Mouse (Mus musculus) limb, embryonic 10.5 days (tissue): Measurements from ENCODE around the gene Csmd2. TPM values are rescaled to one million over a fixed set of nuclear protein-coding genes. Genes with fewer than 3 reads are reported as not detected.

Experiments
- DNase-seq: peaks from one replicate; pipeline ENCODE4 v3.0.0-alpha.2; 2017; ENCODE audit warnings: low spot score
- H3K27ac ChIP-seq: fragments of 300-500 bp; sonication (generic); 2 replicates; pipeline ENCODE4 v1.5.1; 2016; ENCODE audit warnings: mild to moderate bottlenecking
- H3K27me3 ChIP-seq: fragments of 300-500 bp; sonication (generic); 2 replicates; pipeline ENCODE4 v1.6.1; 2016; ENCODE audit warnings: low read depth, mild to moderate bottlenecking; ENCODE audit not compliant: poor library complexity, severe bottlenecking
- H3K36me3 ChIP-seq: fragments of 300-500 bp; sonication (generic); 2 replicates; pipeline ENCODE4 v1.6.1; 2016; ENCODE audit warnings: mild to moderate bottlenecking, moderate library complexity
- H3K4me1 ChIP-seq: fragments of 300-500 bp; sonication (generic); 2 replicates; pipeline ENCODE4 v1.6.1; 2016
- H3K4me3 ChIP-seq: fragments of 300-500 bp; sonication (generic); 2 replicates; pipeline ENCODE4 v1.5.1; 2016; ENCODE audit warnings: mild to moderate bottlenecking, moderate library complexity
- H3K9me3 ChIP-seq: fragments of 300-500 bp; sonication (generic); replicated peaks from 2 replicates; pipeline ENCODE4 v1.6.1; 2016; ENCODE audit warnings: mild to moderate bottlenecking
- WGBS: fragments of 180-500 bp; shearing (Covaris S2); methylation state at CpG from one replicate; pipeline ENCODE4 v1.1.7; 2016; 5-methylcytosine and 5-hydroxymethylcytosine counted together
- polyA plus RNA-seq: library from polyadenylated mRNA; unstranded; fragments of >200 nt; fragmentation: Nextera tagmentation; extraction: Ambion mirVana; gene quantifications from 2 replicates; pipeline ENCODE4 v1.2.1, GENCODE M21; 2016

The Csmd2 gene
- polyA plus RNA-seq, 1 experiment from 2014 or later = 0.03 TPM

- Histone ChIP-seq H3K27me3 (peaks cover 39% of the 10 kb centered on the region), H3K36me3 (no peaks in the 10 kb centered on the region), H3K27ac (no peak overlapping the region), H3K4me3 (no peak overlapping the region), H3K9me3 (no peaks in the 10 kb centered on the region), H3K4me1 (peaks cover 16% of the 10 kb centered on the region)
- whole genome bisulfite sequencing = 78% methylated on average over 7 of the region's 7 CpGs
- no peak for DNase-seq
Observed at GRCm38 (mm10) chr4:128398948-128399347, 411.3 kb downstream of the Csmd2 start.

GRCm38 (mm10) chr4:128400016-128400415 is 412.4 kb downstream of the Csmd2 start:
- no peak for DNase-seq
- Histone ChIP-seq H3K27me3 (peaks cover 33% of the 10 kb centered on the region), H3K9me3 (no peaks in the 10 kb centered on the region), H3K27ac (no peak overlapping the region), H3K36me3 (no peaks in the 10 kb centered on the region), H3K4me3 (no peak overlapping the region), H3K4me1 (peaks cover 16% of the 10 kb centered on the region)
- WGBS = 88% methylated on average over 6 of the region's 6 CpGs

- WGBS = 64% methylated on average over 3 of the region's 3 CpGs
- H3K4me1 ChIP-seq = peaks cover 14% of the 10 kb centered on the region
- DNase-seq = no peak
Observed at GRCm38 (mm10) chr4:128401591-128401990, 413.9 kb downstream of the Csmd2 start.

GRCm38 (mm10) chr4:128402706-128403105 is 415.0 kb downstream of the Csmd2 start:
- H3K36me3 ChIP-seq = no peaks in the 10 kb centered on the region
- H3K4me1 ChIP-seq = peaks cover 3% of the 10 kb centered on the region
- peaks cover 19% of the 10 kb centered on the region for H3K27me3 ChIP-seq
- no peaks in the 10 kb centered on the region for H3K9me3 ChIP-seq
- H3K4me3 ChIP-seq = no peak overlapping the region
- no peak overlapping the region for H3K27ac ChIP-seq
- WGBS = 83% methylated on average over 1 of the region's 1 CpGs
- no peak for DNase-seq

More at GRCm38 (mm10) chr4:128401591-128401990, 413.9 kb downstream of the Csmd2 start:
- H3K4me3 ChIP-seq = no peak overlapping the region
- peaks cover 23% of the 10 kb centered on the region for H3K27me3 ChIP-seq
- no peak overlapping the region for H3K27ac ChIP-seq
- no peaks in the 10 kb centered on the region for H3K9me3 ChIP-seq
- no peaks in the 10 kb centered on the region for H3K36me3 ChIP-seq

GRCm38 (mm10) chr4:128405576-128405975 is 417.9 kb downstream of the Csmd2 start:
- H3K36me3 ChIP-seq = no peaks in the 10 kb centered on the region
- no peak overlapping the region for H3K4me3 ChIP-seq
- H3K27me3 ChIP-seq = no peaks in the 10 kb centered on the region
- H3K9me3 ChIP-seq = no peaks in the 10 kb centered on the region
- no peak overlapping the region for H3K27ac ChIP-seq
- DNase-seq = no peak
- H3K4me1 ChIP-seq = no peaks in the 10 kb centered on the region
- 89% methylated on average over 3 of the region's 3 CpGs for WGBS

GRCm38 (mm10) chr4:128407084-128407845 is 419.6 kb downstream of the Csmd2 start:
- Histone ChIP-seq H3K27me3 (no peaks in the 10 kb centered on the region), H3K36me3 (no peaks in the 10 kb centered on the region), H3K4me3 (no peak overlapping the region), H3K9me3 (no peaks in the 10 kb centered on the region), H3K4me1 (no peaks in the 10 kb centered on the region), H3K27ac (no peak overlapping the region)
- 90% methylated on average over 9 of the region's 9 CpGs for WGBS
- no peak for DNase-seq

- no peak for DNase-seq
- 84% methylated on average over 7 of the region's 7 CpGs for WGBS
- no peak overlapping the region for H3K27ac ChIP-seq
Observed at GRCm38 (mm10) chr4:128411941-128412630, 424.4 kb downstream of the Csmd2 start.

GRCm38 (mm10) chr4:128414741-128415140 is 427.1 kb downstream of the Csmd2 start:
- DNase-seq = no peak
- 85% methylated on average over 2 of the region's 2 CpGs for WGBS
- H3K27me3 ChIP-seq = no peaks in the 10 kb centered on the region
- no peak overlapping the region for H3K27ac ChIP-seq
- H3K4me1 ChIP-seq = no peaks in the 10 kb centered on the region
- no peaks in the 10 kb centered on the region for H3K36me3 ChIP-seq
- H3K4me3 ChIP-seq = no peak overlapping the region
- H3K9me3 ChIP-seq = no peaks in the 10 kb centered on the region

More at GRCm38 (mm10) chr4:128411941-128412630, 424.4 kb downstream of the Csmd2 start:
- Histone ChIP-seq H3K27me3 (no peaks in the 10 kb centered on the region), H3K9me3 (no peaks in the 10 kb centered on the region), H3K36me3 (no peaks in the 10 kb centered on the region), H3K4me1 (no peaks in the 10 kb centered on the region), H3K4me3 (no peak overlapping the region)

GRCm38 (mm10) chr4:128419988-128420617 is 432.4 kb downstream of the Csmd2 start:
- WGBS = 84% methylated on average over 7 of the region's 7 CpGs
- DNase-seq = no peak

GRCm38 (mm10) chr4:128422486-128422885 is 434.8 kb downstream of the Csmd2 start:
- no peak for DNase-seq
- WGBS = 92% methylated on average over 4 of the region's 4 CpGs
- no peaks in the 10 kb centered on the region for H3K27me3 ChIP-seq
- no peaks in the 10 kb centered on the region for H3K4me1 ChIP-seq
- no peak overlapping the region for H3K27ac ChIP-seq
- H3K9me3 ChIP-seq = no peaks in the 10 kb centered on the region
- no peaks in the 10 kb centered on the region for H3K36me3 ChIP-seq
- H3K4me3 ChIP-seq = no peak overlapping the region

More at GRCm38 (mm10) chr4:128419988-128420617, 432.4 kb downstream of the Csmd2 start:
- Histone ChIP-seq H3K36me3 (no peaks in the 10 kb centered on the region), H3K27me3 (no peaks in the 10 kb centered on the region), H3K27ac (no peak overlapping the region), H3K4me3 (no peak overlapping the region), H3K4me1 (no peaks in the 10 kb centered on the region), H3K9me3 (no peaks in the 10 kb centered on the region)

GRCm38 (mm10) chr4:128425339-128425738 is 437.7 kb downstream of the Csmd2 start:
- DNase-seq = no peak
- WGBS = 82% methylated on average over 2 of the region's 2 CpGs
- Histone ChIP-seq H3K36me3 (no peaks in the 10 kb centered on the region), H3K27me3 (no peaks in the 10 kb centered on the region), H3K4me1 (0 out of 2 replicates have a peak, but pooled peaks cover 6% of the 10 kb centered on the region), H3K4me3 (no peak overlapping the region), H3K27ac (no peak overlapping the region), H3K9me3 (no peaks in the 10 kb centered on the region)

GRCm38 (mm10) chr4:128427261-128428030 is 439.8 kb downstream of the Csmd2 start:
- Histone ChIP-seq H3K4me1 (0 out of 2 replicates have a peak, but pooled peaks cover 6% of the 10 kb centered on the region), H3K27me3 (no peaks in the 10 kb centered on the region), H3K4me3 (no peak overlapping the region), H3K27ac (no peak overlapping the region), H3K36me3 (no peaks in the 10 kb centered on the region), H3K9me3 (no peaks in the 10 kb centered on the region)
- DNase-seq = no peak
- WGBS = 91% methylated on average over 14 of the region's 14 CpGs
